Mouse (Mus musculus): ENCODE measurements around the gene Ank3.
A peak's percentile ranks its signal among the peaks of the same experiment; 100 is the strongest.
"Not testable (repeated sequence)": the region's sequence is repeated elsewhere in the genome, so short reads cannot be mapped to it uniquely, and the experiment has no call there.

Ank3 gene

DNA sequence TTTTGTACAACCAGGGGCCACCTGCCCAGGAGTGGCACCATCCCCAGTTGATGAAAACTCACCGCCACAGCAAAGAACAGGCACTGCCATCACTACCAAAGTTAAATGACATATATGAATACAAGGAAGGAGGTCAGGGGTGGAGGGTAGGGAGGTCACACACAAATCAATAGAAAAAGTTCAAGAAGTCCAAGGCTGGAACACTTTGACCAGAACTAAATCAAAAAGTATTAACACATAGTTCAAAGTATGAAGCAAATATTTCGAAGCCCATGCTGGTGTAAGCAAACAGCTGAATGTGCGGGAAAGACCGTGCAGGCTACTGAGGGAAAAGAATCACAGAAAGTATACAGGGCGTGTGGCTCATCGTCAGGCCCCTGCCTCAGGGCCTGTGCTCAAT, 503.5 kb downstream of the Ank3 start:
- DNase-seq (ENCODE audit: low spot score), result no peak

DNA sequence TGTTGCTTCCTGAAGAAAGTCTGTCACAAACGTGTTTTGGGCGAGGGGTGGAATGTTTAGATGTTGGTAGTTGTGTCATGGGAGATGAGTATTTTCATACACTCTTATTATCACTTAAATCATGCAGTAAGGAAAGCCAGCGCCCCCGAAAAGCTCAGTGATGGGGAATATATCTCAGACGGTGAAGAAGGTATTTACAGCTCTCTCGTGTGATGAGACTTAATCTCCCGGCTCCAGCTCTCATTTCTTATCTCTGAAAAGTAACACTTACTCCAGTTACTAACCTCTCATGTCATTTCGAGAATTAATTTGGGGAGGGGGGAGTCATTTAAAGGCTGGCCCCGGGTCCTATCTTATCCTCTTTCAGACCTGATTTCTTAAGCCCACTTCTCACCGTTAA, 505.7 kb downstream of the Ank3 start:
- DNase-seq (ENCODE audit: low spot score), result no peak

DNA sequence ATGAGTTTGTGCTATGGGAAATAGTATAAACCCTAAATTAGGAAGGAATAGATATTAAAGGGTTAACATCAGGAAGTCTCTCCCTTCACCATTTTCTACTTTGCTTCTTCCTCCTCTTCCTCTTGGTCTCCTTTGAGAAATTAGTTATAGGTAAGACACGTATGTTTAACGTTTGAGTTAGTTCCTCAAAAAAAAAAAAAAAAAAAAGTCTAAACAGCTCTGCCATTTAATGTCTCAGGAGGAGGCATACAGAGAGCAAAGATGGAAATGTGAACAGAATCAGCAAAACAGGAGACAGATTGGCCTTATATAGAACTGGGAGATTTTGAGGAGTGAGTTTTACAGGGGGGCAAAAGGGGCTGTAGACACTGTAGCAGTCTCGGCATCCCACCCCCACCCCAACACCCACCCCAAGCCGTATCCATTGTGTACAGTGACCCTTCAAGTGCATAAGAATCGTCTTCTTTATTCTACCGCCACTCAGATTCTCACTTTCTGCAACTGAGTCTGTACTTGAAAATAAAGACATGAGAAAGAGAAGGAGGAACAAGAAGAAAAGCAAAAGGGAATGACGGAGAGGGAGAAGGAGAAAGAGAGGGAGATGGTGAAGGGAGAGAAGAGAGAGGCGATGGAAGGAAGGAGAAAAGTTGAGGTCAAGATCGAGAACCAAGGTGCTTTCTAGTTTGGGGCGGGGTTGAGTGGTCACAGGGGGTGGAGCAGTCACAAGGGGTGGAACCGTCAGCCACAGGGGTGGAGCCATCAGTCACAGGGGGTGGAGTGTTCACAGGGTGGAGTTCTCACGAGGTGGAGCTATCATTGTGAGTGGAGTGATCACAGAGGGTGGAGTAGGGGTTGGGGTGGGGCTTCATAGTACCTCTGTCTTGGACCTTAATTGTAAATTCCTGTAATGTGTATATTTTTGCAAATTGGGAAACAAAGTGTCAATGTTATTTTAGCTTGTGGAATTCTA, 509.5 kb downstream of the Ank3 start:
- DNase-seq (ENCODE audit: low spot score), result no peak

DNA sequence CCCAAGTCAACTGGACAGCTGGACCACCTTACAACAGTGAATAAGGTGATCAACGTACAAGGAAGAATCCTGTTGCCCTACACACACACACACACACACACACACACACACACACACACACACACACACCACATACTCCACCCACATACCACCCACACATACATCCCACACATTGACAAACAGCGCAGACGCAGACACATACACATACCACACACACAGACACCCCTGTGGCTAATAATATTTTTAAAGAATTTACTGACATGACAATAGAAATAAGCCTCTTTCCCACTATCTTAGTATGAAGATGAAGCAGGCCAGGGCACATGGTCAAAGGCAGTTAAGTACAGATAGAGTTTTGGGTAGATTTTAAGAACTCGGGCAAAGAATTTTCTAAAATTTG, 511.3 kb downstream of the Ank3 start:
- DNase-seq (ENCODE audit: low spot score), result no peak

DNA sequence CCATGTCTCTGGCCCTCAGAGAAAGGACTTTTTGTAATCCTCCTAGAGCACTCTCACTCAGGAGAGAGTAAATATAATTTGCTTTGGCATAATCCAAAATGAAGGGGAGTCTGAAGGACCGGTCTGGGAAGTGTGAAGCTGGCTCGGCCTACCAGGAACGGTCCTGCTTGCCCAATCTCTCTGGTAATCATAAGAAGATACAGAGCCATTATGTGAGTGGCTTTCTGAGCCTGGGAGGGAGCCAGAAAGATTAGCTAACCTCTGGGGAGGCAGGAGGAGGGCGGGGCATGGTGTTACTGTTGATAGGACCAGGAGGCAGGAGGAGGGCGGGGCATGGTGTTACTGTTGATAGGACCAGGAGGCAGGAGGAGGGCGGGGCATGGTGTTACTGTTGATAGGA, 511.7 kb downstream of the Ank3 start:
- DNase-seq (ENCODE audit: low spot score), result peak; percentile 58

DNA sequence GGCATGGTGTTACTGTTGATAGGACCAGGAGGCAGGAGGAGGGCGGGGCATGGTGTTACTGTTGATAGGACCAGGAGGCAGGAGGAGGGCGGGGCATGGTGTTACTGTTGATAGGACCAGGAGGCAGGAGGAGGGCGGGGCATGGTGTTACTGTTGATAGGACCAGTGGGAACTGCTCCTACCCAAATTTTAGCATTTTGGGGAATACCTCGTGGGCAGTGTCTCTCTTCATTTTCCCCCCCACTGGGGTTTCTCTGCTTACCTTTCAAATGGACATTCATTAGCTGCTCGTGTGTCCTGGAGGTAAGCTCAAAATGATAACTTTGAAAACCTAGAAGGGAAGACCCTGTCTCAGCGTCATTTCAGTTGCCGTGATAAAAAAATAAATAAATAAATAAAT, 512.2 kb downstream of the Ank3 start:
- not testable (repeated sequence) for DNase-seq (ENCODE audit: low spot score)

DNA sequence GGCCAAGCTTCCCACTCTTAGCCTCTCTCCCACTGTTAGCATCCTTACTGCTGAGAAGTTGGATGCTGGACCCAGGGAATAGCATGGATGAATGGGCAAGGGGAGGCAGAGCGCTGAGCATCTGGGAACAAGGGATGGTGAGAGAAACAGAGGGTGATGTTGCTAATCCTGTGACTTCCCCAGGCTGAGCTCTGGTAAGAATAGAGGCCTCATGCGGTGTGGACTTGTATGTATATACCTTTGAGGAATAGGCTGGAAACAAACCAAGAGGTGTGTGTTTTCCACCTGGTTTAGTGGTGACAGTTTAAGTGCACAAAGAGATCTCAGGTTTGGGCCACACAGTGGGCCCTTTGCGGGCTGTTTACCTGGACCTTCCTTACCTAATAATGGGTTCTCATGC, 517.0 kb downstream of the Ank3 start:
- no peak for DNase-seq (ENCODE audit: low spot score)

DNA sequence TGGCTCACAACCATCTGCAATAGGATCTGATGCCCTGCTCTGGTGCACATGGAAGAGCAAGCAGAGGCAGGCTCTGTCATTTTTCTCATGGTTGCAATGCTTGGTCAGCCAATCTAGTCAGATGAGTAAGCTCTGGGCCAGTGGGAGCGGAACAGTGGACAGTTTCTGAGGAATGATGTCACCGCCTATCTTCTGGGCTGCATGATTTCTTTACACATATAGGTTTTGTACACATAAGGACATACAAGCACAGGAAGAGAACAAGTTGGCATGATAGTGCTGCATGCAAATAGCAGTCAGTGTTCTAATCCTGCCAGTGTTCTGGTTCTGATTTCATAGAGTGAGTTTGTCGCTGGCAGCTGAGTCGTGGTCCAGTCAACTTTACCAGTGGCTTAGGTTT, 517.6 kb downstream of the Ank3 start:
- DNase-seq (ENCODE audit: low spot score), result no peak

DNA sequence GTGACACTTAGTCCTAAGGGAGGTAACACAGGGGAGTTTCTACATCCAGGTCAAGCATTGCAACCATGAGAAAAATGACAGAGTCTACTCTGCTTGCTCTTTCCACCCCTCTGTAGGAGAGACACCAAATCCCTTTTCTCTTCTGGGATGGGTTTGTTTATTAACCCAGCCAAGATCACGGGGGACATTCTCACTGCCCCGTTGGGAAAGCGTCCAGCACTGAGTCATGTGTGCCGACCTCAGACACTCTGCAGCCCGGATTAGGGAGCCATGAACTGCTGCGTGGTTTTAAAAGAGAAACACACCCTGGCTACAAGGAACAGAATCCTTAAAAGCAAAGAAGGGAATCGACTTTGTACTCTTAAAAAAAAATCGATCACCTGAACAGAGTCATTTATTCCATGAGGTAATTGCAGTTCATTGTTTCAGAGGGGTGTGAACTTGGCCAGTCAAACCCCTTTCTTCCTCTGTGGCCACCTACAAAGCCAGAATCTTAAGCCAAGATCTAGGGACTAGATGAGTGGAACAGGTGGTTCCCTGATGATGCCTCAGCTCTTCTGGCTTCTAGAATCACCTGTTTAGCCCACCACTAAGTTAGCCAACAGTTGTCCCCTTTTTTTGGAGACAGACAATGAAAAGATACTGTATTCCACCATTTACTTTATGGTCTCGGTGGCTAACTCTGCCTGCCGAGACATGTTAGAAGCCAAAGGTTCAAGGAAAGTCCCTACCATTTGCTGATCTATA, 518.3 kb downstream of the Ank3 start:
- no peak for DNase-seq (ENCODE audit: low spot score)

DNA sequence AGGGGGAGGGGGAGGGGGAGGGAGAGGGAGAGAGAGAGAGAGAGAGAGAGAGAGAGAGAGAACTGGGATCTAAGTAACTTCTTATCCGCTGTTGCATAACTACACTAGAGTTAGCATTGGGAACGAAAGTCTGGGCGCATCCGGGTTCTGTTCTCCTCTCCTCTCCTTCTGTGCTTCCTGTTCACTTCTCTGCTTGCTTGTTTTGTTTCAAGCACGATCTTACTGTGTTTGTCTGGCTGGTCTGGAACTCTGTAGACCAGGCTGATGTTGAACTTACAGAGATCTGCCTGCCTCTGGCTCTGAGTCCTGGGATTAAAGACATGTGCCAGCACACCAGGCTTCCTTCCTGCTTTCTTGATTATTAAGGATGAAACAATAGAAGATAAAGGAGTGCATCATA, 519.1 kb downstream of the Ank3 start:
- DNase-seq (ENCODE audit: low spot score), result no peak

DNA sequence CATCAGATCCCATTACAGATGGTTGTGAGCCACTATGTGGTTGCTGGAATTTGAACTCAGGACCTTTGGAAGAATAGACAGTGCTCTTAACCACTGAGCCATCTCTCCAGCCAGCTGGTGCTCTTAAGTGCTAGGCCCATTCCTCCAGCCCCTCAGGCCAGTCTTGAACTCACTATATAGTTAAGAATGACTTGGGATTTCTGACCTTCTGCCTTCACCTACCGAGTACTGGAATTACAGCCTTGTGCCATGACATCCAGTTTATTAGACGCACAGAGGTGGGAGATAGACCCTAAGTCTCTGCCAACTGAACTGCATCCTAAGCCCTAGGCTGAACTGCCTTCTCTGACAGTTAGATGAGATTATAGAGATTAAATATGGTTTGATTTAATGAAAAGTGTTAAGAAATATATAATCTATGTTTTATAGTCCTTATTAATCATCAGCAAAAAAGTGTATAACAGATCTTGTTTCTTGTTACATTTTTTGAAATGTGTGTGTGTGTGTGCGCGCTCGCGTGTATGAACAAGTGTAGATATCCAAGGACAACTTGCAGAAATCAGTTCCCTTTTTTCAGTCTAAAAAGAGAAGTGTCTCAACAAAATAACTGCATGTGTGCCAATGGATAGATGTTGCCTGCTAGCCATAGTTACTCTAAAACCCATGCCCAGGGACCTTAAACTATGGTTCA, 520.0 kb downstream of the Ank3 start:
- no peak for DNase-seq (ENCODE audit: low spot score)

DNA sequence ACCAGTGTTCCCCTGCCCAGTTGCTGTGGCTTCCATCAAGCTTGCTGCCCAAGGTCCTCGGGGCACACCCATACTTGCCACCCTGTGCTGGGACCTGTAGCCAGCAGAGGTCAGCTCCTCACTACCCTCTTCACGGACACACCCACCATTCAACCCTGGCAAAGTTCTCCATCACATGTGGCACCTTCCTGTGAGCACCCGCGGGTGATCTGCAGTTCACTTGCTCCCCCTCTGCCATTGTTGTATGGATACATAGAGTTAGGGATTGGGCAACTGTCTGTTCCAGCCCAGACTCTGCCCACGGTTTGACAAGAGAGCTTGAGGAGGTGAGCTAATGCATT, 520.5 kb downstream of the Ank3 start:
- DNase-seq (ENCODE audit: low spot score), result no peak

DNA sequence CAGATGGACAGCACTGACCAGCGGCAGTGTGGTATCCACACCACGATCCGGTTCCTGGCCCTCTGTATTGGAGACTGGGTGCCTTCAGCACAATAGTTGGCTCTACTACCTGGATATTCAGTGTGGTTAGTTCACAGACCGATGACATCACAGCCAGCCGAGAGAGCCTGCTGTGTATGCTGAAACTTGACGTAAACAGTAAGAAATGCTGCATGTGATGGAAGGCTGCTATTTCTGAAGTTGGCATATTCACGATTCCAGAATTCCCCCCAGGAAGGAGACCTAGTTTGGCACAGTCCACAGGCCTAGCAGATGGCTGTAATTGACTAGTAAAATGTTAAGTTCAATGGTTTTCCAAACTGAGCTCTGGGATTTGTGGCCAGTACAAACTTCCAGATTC, 521.2 kb downstream of the Ank3 start:
- DNase-seq (ENCODE audit: low spot score), result no peak

DNA sequence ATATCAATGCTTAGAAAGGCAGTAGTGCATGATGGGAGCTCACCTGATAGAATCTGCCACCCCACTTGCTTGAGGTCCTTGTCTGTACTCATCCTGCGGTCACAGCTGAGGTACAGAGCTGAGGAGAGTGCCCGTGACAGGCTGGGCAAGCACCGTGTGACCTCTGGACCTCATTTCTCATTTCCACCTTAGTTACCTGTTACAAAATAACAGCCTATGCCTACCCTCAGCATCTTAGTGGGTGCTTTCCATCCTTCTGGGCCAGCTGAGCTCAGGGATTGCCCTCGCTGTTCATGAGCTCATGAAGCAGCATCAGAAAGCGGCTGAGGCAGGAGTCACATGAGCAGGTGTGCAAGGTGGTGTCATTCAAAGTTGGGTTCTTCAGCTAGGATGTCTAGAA, 523.5 kb downstream of the Ank3 start:
- no peak for DNase-seq (ENCODE audit: low spot score)

DNA sequence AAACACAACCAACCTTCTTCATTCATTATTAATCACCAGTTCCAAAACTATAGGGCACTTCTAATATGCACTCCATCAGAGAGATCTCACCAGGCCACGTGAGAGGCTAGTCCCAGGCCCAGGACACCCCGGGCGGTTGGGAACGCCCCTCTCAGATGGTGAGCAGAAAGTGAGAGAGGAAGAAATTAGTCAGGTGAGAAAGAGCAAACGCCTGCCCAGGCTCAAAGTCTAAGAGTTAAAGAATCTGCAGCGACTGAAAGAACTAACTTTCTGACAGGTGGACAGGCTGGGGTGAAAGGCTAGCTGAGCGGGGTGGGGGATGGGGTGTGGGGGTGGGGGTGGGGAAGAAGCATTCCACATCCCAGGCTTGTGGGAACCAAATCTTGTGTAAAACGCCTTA, 525.2 kb downstream of the Ank3 start:
- DNase-seq (ENCODE audit: low spot score), result no peak

DNA sequence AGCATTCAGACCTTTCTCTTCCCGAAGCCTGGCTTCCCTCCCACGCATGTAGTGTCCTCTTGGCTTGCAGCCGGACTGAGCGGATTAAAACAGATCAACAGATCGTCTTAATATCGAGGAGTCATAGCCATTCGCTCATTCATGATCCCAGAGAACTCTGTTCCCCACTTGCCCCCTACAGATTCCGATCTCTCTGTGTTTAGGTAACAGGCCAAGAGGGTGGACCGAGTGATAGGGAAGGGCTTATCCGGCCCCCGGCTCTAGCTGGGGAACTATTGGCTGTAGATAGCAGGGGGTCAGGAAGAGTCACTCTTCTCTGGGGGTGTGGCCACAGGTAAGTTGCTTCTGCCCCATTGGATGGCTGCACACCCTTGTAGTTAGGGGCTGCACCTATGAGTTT, 525.7 kb downstream of the Ank3 start:
- peak; percentile 45 for DNase-seq (ENCODE audit: low spot score)

DNA sequence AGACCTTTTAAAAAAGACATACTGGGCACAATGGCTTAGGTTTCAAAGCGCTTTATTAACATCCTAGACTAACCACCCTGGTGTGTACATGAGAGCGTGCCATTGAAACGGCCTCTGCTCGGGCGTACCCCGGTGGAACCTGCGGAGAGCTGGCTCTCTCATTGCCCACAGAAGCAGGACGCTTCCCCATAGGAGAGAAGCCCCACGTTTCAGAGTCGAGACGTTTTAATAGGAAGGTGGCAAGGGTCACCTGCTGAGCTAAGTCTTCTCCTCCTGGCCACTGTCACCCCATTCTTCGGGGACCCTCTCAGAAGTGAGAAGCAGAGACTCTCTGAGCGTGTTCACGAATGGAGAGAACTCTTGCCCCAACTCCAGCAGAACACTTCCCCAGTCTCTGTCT, 526.3 kb downstream of the Ank3 start:
- peak; percentile 32 for DNase-seq (ENCODE audit: low spot score)

DNA sequence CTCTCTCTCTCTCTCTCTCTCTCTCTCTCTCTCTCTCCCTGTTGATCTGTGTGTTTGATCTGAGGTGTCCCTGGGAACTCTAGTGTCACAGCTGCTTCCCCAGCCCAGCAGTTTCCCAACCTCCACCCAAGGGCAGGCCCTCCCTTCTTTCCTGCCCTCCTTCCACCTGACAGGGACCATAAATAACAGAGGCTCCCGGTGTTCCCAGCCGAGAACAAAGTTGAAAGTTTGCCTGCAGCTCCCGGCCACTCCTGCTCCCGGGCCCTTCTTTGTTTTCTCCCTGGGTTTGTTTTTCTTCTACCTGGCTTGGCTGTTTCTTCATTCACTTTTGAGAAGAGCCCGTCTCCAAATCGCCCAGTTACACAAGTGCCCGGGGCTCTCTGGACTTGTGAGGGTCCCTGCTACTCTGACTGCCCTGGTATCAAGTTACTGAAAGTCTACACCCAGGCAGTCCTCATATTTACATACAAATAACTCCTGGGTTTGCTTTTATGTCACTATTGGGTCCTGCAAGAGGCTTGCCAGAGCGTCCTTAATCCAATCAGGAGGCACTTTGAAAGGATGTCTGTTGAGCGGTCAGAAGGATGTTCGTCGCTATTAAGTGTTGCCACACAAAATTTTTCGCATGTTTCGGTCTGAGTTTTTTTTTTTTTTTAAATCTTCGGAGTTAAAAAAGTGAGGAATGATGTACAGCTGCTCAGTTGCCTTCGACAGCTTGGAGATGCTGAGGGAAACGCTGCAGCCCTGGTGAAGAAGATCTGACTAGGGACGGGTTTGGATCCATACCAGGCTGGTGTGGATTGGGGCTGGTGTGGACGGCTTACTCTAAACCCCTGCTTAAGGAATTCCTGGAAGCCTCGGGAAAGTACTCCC, 526.9 kb downstream of the Ank3 start:
- DNase-seq (ENCODE audit: low spot score), result peak; percentile 83

DNA sequence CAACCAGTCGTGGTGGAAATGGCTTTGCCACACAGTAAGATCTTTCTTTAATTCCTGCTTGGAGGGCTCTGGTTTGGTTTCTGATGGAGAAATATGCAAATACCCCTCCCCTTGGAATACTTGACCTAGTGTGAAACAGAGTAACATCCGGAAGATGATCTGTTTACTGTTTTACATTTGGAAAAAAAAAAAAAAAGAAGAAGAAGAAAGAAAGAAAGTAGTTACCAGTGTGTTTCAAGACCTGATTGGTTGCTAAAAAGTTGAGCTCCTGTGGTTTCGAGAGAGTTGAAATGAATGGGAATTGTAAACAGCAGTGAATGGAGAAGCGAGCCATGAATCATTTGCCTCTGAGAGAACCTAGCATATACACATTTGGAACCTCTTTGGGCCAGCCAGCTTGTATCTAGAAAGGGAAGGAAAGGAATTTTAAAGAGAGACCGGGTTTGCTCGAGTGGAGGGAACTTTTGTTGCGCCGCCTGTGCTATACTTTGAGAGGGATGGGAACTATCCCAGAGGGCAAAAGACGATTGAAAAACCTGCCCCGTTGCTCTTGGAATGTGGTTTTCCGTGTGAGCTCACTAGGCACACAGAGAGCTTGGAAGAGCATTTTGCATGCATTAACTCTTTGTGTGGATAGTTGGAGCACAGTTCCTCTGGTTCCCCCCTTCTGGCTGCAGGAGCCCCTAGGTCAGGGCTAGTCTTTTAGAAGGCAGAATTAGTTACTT, 527.7 kb downstream of the Ank3 start:
- DNase-seq (ENCODE audit: low spot score), result peak; percentile 62

DNA sequence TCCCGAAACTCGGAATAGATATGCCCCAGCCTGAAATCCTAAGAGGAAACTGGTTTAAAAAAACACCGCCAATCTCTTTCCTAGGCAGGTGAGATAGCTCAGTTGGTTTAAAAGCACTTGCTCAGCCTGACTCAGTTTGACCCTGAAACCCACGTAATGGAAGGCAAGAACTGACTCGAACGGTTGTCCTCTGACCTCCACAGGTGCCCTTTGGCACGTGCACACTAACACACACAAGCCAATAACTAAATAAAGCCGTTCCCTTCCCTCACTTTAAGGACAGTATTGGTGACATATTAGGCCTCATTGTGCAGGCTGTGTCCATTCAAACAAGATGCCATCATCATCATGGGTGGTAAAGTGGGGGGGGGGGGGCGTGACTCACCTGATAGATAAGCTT, 528.4 kb downstream of the Ank3 start:
- no peak for DNase-seq (ENCODE audit: low spot score)

DNA sequence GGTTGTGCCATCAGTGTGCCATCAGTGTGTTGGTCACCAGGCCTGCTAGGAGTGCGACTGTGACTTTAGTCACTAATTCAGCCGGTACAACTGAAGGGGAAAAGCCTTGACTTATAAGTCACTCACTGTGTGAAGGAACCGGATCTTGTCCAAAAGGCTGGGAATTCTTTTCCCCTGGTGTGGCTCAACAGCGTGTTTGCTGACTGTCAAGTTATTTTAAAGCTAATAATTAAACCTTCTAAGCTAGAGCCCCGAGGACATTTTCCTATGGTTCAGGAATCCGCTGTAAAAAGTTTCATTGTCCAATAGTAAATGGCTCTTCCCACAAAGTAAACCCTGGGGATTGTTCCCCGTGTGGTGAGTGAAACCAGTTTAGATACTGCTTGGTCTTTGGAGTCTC, 529.8 kb downstream of the Ank3 start:
- DNase-seq (ENCODE audit: low spot score), result no peak

All from embryo, embryonic 10 days (tissue).